Mouse (Mus musculus) G1E-ER4 (cell line): ENCODE data around the gene Vgll4. TPM values are rescaled to one million over a fixed set of nuclear protein-coding genes. Genes with fewer than 3 reads are reported as not detected.

Experiments used
- GATA1 ChIP-seq: IDR thresholded peaks from one replicate; pipeline ENCODE4 v1.8.0; 2012; ENCODE audit warnings: low read length, inconsistent platforms
- polyA plus RNA-seq: library from polyadenylated mRNA; stranded (reverse); fragments of >175 nt; gene quantifications from 2 replicates; pipeline ENCODE4 v1.2.3, GENCODE M21; 2012

Gene Vgll4
- polyA plus RNA-seq, 1 experiment = 28.2 TPM

DNA sequence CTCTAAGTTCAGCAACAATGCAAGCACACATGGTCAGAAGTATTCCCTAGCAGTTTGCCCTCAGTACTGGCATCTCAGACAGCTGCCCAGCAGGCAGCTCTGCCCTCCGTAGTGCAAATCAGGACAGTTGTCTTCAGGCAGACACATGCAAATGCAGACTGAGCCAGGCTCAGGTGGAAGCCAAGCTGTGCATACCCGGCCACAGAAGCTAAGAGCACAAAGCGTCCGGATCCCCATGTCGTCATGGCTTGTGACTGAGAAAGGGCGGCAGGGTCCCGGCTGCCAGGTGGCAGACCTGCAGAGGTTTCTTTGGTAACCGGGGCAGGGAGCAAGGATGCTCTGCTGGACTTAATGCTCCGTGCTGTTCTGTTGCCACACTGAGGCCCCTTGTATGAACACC lies 108.2 kb downstream of the Vgll4 start:
- TF ChIP-seq GATA1 = no peak

- no peak for TF ChIP-seq GATA1
Observed at GRCm38 (mm10) chr6:114860677-114861568, 108.9 kb downstream of the Vgll4 start.

- no peak for TF ChIP-seq GATA1
Observed at GRCm38 (mm10) chr6:114858722-114859053, 111.1 kb downstream of the Vgll4 start.

DNA sequence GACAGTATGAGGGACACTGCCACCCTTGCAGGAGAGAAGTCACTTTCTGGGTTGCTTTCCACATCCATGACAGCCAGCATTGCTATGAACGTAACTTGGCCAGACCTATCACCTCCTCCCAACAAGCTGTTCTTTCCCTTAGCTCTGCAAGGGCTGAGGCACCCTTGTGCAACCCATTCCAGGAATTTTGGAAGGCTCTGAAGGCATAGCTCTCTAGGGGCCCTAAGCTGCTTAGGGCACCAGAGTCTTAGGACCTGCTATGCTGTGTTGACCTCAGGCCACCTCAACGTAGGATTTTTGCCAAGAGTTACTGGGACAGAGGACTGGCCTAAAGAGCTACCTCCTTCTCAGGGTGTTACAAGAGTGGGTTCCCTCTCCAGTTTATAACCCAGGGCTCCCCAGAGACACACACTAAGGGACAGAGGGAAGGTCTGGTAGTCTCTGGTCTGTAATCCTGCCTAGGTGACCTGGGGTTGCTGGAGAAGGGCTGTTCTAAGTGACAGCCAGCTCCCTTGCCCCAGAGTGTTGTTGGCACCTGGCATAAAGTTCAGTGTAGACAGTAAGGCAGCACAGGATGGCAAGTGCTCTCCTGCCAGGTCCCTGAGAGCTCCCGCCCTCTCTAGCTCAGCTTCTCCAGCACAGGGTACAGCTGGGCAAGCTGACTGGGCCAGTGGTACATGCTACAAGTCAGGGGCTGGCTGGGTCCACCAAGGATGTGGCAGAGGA lies 111.6 kb downstream of the Vgll4 start:
- no peak for TF ChIP-seq GATA1

DNA sequence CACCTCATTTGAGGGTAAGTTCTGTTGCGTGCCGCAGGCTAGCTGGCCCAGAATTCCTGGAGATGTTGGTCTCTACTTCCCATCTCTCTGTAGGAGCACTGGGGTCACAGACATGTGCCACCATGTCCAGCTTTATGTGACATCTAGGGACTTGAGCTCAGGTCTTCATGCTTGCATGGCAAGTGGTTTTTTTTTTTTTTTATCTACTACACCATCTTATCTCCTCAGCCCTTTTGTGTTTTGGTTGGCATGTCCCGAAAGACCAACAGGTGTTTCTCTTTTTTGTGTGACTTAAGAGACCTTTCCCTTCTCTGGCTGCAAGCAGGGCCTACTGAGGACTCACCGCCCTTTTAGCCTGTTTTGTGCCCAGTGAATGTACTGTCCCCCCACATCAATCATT lies 113.3 kb downstream of the Vgll4 start:
- no peak for TF ChIP-seq GATA1

- TF ChIP-seq GATA1 = no peak
Observed at GRCm38 (mm10) chr6:114855644-114856043, 114.2 kb downstream of the Vgll4 start.

GRCm38 (mm10) chr6:114854368-114854767 lies 115.4 kb downstream of the Vgll4 start:
- no peak for TF ChIP-seq GATA1

DNA sequence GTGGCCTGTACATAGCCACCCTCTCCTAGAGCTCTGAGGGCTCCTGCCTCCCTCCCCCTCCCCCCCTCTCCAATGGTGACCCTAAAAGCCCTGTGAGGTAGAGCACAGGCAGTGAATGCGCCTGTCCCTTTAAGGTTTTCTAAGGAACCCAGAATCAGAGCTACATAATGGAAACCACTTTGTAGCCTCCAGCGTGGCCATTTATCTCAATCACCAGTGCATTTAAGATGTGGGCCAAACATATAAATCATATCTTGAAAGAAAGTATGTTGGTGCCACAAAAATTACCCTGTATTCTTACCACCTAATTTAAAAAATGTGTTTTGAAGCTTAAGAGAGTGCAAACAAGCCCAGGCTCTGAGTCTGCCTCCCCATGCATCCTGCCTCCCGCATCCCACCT lies 117.1 kb downstream of the Vgll4 start:
- TF ChIP-seq GATA1 = no peak

DNA sequence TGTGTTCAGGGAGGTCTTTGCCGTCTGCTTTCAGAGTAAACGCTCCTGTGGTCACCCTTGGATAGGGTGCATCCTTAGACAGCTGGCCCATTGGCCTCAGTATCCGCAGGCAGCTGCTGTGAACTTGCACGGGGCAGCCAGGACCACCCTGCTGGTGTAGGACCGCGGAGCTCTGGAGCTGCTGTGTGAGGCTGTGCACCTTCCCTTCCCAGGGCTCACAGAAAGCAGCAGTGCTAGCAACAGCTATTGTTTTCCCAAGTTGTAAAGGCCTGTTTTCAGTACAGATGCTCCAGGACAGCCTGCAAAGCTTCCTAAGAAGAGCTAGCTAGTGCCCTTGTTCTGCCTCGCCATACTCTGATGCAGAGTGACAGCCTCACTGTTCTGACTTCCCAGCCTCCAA lies 118.1 kb downstream of the Vgll4 start:
- TF ChIP-seq GATA1 = no peak

DNA sequence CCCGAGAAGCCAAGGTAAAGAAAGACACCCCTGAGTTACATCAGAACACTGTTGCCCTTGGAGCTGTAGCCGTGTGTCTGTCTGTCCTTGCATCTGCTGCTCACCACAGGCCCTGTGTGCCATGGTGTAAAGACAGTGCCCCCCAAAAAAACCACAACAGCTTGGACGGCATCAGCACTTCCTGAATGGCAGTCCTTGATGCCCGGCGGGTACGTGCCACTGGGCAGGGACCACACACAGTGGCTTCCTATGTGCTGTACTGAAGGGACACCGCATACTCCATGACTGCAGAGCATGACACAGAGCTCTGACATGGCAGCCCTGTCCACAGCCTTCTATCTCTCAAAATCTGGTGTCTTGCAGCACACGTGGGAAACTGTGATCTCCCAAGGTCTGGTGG lies 120.0 kb downstream of the Vgll4 start:
- no peak for TF ChIP-seq GATA1

DNA sequence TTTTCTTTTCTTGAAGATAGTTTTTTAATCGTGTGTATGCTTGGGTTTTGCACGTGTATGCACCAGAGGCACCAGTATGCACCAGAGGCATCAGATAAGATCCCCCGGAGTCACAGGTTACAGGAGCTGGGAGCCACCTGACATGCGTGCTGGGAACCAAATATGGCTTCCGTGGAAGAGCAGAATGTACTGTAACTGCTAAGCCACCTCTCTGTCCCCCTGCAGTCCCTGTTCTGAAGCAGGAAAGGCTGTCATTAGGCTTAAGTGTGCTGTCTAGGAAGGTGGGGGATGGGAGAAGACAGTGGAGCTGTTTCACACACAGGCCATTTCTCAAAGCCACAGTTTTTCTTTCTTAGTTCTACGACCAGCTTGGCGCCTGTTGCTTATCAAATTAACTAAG lies 121.0 kb downstream of the Vgll4 start:
- no peak for TF ChIP-seq GATA1

GRCm38 (mm10) chr6:114847582-114848174 lies 122.1 kb downstream of the Vgll4 start:
- no peak for TF ChIP-seq GATA1

DNA sequence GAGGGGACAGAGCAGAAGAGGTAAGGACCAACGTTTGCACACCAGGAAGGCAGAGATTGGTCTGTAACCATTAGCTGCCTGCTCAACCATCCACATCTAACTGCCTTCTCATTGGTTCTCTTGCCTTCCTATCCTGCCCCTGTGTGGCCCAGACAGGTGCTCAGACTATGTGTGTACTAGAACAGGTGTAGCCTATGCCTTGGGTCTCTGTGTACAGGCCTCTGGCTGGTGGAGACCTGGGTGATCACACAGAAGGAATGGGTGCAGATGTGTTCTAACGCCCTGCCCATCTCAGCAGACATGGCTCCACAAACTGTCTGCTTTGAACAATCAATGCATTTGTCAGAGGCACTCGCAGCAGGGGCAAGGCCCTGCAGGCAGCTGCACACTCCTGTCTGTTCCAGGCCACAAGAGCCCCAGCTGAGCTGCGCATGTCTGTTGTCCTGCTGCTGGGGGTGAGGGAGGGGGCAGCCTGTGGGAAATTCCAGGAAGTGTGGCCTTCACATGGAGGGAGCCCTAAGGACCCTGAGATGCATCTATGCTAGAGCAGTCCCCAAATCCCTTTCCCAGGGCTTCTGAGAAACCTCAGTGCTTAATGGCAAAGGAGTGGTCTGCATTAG lies 123.5 kb downstream of the Vgll4 start:
- TF ChIP-seq GATA1 = no peak

- no peak for TF ChIP-seq GATA1
Observed at GRCm38 (mm10) chr6:114842863-114843262, 126.9 kb downstream of the Vgll4 start.

GRCm38 (mm10) chr6:114842131-114842530 lies 127.7 kb downstream of the Vgll4 start:
- TF ChIP-seq GATA1 = no peak

GRCm38 (mm10) chr6:114840012-114840411 lies 129.8 kb downstream of the Vgll4 start:
- no peak for TF ChIP-seq GATA1
